Mouse (Mus musculus) gastrocnemius, adult 2 months (tissue): ENCODE measurements at regions not wholly inside any gene's neighbourhood (a gene's known extent, or its start where the extent isn't known, plus 50 kb on each side); places are given as distances from the start of the nearest gene placed in this dataset.

ENCODE experiments used
- DNase-seq: peaks from one replicate; pipeline ENCODE4 v3.0.0; 2022
- H3K27ac ChIP-seq: fragments of 200-600 bp; 2 replicates; pipeline ENCODE4 v1.8.1; 2022; ENCODE audit warnings: mild to moderate bottlenecking
- H3K4me3 ChIP-seq: fragments of 200-600 bp; 2 replicates; pipeline ENCODE4 v1.8.1; 2022; ENCODE audit warnings: mild to moderate bottlenecking, moderate library complexity
- CTCF ChIP-seq: fragments of 200-600 bp; IDR thresholded peaks from 2 replicates; pipeline ENCODE4 v1.8.1; 2022; ENCODE audit warnings: antibody characterized with exemption, mild to moderate bottlenecking, moderate library complexity
- intact Hi-C: fragments of 180-260 bp; cut with DNase I; formaldehyde crosslinking; loops from one replicate; pipeline ENCODE4 v1.15.1; 2025

DNA sequence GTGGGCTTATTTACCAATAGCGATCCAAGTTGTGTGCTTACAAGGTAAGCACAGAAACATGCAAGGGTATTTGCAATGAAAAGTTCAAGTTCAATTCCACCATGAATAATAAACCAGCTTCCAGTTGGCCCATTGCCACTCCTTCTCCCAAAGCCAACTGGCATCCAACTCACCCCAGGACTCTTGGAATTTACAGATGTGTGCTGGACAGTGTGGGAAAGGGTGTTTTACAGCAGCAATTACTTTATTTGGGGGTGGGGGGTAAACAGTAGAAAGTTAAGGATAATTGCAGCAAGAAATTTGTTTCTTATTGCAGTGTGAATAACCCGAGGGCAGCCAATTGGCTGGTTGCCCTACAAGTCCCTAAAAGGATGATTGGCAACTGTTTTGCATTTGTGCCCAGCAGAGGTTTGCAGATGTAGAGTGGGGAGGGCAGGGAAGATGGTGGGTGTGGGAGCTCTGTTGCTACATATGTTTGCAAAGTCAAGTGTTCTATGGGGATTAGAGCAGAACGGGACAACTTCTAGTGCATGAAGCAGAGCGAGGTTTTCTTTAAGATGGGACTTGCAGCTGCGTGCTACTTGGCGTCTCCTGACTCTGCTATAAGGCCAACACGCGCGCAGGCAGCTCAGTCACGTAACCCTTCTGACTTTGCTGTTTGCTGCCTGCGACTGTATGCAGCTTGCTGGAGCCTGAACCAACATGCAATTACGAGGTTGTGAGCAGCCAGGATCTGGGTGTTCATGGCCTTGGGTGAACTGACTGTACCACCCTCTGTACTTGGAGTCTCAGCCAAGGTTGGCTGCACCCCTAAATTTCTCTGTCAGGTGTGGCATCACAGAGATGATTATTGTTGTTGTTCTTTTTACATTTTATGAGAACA is 271.9 kb downstream of the Map2k6 start:
- no peak for TF ChIP-seq CTCF
- Histone ChIP-seq H3K4me3 (no peak overlapping the region), H3K27ac (no peak overlapping the region)
- intact Hi-C loops: no loop called here
- no peak for DNase-seq

DNA sequence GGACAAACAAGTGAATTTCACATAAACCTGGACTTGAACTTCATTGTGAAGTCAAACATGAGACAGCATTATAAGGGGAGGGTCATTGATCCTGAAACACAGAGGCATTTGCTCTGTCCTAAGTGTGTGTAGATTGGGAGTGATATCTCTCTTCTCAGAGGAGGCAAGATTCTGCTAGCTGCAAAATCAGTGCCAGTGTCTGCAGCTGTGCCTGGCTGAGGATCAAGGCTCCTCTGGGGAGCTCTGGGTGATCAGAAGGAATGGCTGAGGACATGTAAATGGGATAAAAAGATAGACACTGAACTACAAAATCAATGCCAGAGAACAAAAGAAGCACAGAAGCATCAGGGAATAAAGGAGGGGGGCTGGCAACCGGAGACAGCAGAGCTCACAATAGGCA is 274.0 kb downstream of the Map2k6 start:
- no peak overlapping the region for H3K27ac ChIP-seq
- intact Hi-C loops: no loop called here
- TF ChIP-seq CTCF: no peak
- peak; percentile 37 for DNase-seq
- no peak overlapping the region for H3K4me3 ChIP-seq

DNA sequence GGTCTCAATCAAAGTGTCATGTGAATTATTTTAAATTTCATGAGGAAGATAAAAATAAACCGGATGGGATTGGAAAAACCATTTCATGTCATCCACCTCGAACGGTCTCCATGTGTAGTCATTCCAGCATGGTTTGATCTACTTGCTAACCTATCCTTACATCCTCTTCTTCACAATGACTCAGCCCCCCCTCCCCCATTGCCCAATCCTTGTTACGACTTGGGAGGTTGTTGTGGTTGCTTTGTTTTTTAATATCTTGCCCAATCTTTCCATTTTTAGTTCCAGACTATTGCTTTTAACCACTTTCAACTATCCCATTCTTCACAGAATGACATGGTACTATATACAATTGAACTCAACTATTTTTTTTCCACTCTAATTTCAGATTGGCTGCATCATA is 275.0 kb upstream of the Kcnj16 start:
- no peak for DNase-seq
- no peak for TF ChIP-seq CTCF
- Histone ChIP-seq H3K27ac (no peak overlapping the region), H3K4me3 (no peak overlapping the region)
- intact Hi-C loops: no loop called here

DNA sequence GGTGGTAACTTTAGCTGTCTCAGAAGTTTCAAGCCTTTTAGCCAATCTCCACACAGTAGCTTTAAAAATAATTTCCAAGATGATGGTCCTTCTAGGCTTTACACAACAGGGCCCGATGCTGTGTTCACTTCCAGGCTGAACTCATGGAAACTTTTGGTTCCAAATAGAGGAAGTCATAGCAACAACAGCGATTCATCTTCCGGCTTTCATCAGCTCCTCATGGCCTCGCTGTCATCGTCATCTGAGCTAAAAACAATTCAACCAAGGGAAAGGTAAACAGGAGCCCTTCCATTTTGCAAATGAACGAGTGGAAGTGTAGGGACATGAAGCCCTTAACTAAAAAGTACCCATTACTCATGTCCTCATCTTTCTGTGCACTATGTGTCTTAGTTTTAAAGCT is 270.8 kb upstream of the Kcnj16 start:
- no peak overlapping the region for H3K27ac ChIP-seq
- TF ChIP-seq CTCF: no peak
- DNase-seq: no peak
- no peak overlapping the region for H3K4me3 ChIP-seq
- intact Hi-C loops: no loop called here

DNA sequence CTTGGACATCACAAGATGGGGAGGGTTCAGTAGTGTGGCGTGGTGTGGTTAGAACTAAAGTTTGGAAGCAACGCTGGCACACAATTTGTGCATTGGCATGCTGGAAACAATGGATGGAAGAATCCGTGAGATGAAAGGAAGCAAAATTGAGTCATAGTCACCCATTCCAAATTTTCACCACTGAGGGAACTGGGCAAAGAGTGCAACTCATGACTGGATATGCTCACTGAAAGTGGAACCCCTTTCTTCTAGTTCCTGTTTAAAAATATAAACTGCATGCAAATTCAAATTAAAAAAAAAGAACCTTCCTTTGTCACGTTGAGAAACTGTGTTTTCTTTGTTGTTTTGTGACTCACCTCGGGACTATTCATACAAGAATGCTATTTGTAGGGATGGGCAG is 269.5 kb upstream of the Kcnj16 start:
- no peak for TF ChIP-seq CTCF
- intact Hi-C loops: no loop called here
- no peak overlapping the region for H3K4me3 ChIP-seq
- DNase-seq: no peak
- H3K27ac ChIP-seq: no peak overlapping the region

DNA sequence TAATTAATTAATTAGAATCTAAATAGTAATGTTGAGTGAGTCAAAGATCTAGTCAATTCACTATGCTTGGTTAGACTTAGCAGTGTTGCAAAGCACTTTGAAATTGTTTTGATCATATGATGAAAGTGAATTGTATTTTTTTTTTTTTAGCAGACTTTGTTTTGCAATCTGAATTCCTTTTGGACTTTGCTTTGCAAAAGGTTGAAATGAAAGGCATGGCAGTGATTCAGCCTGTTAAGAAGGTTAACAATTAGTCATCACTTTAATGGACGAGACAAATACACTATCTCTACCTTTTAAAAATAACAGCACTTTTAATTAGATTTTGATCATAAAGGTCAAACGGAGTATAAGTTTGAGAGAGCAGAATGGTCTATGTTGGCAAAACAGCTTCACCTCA is 266.9 kb upstream of the Kcnj16 start:
- Histone ChIP-seq H3K4me3 (no peak overlapping the region), H3K27ac (no peak overlapping the region)
- intact Hi-C loops: no loop called here
- DNase-seq: no peak
- no peak for TF ChIP-seq CTCF

DNA sequence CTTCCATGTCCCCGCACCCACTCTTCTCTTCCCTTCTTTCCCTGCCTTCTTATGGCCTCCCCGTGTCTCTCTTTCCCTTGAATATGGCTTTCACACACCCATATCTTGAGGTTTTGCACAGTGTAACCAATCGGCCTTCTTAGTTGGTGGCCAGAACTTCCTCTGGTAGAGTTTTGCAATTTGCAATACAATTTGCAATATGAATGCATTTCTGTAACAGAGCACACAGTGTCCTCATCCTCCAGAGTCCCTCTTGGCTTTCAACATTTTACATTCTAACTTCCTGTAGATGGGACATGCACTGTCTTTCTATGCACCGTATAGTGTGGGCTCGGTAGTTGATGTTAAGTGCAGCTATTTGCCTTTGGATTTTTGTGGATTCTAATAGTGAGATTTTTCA is 265.7 kb upstream of the Kcnj16 start:
- Histone ChIP-seq H3K27ac (no peak overlapping the region), H3K4me3 (no peak overlapping the region)
- intact Hi-C loops: no loop called here
- no peak for DNase-seq
- no peak for TF ChIP-seq CTCF

DNA sequence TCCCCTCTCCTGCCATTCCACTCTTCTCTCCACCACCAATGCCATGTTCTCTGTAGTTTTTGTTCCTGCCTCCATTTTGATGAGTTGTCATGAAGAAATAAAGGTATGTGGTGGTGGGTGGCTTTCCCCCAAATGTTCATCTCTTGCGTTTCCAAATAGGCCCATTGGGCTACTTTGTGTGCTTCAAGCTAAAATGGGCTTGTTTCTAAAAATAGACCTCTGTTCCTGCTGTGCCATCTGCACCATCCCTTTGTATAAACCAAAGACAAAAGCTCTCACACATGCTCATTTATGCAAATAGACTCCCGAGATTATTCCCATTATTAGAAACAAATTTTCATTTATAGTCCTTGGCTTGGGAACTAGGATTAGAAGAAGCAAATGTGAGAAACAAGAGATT is 264.3 kb upstream of the Kcnj16 start:
- intact Hi-C loops: no loop called here
- no peak overlapping the region for H3K4me3 ChIP-seq

DNA sequence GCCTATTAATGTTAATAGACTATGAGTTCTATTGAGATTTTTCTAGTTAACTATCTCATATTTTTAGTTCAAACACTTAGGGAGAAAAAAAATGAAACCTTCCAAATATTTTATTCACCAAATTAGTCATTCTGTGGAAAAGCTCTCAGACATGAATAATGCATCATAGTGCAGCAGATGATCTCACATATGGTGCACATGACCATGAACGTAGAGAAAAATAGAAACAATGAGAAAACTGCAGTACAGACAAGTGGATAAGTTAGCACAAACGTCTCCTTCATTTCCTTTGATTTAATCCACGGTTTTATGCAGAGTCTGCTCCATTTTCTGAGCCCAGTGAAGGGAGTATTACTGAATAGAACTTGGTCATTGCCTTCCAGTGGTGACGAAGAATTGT is 260.5 kb upstream of the Kcnj16 start:
- Histone ChIP-seq H3K4me3 (no peak overlapping the region), H3K27ac (no peak overlapping the region)
- TF ChIP-seq CTCF: no peak
- intact Hi-C loops: no loop called here
- DNase-seq: no peak

More for the DNA sequence above, 264.3 kb upstream of the Kcnj16 start:
- no peak for TF ChIP-seq CTCF
- DNase-seq: no peak
- no peak overlapping the region for H3K27ac ChIP-seq

DNA sequence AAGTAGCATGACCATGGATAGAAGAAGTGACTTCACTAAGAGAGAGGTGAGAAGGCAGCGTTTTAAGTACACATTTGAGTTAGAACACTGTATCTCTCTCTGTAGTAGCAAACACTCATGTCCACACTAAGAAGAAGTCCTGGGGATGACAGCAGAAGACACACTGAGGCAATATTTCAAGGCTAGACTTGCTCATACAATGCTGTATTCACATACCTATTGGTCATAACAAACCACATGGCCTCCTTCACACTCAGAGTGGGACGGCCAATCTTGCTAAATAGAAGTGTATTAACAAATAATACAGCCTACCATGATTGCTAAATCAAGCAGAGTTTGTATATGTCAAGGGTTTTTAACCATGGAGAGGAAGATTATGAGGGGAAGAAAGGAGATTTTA is 252.5 kb upstream of the Kcnj16 start:
- DNase-seq: no peak
- Histone ChIP-seq H3K4me3 (no peak overlapping the region), H3K27ac (no peak overlapping the region)
- TF ChIP-seq CTCF: no peak
- intact Hi-C loops: no loop called here

DNA sequence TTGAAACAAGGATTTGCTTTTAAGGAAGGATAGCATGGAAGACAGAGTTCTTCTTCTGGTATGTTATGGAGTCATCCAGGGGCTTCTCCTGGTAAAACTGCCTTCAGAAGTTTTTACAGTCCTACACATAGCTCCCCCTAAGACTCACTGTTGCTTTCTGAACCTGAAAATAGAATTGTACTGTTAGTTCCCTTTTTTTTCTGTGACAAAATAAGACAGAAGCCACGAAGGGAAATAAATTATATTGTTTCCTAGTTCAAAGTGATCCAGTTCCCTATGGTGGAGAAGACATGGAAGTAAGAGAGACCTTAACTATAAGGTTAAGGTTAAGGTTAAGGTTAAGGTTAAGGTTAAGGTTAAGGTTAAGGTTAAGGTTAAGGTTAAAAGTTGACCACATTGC is 251.5 kb upstream of the Kcnj16 start:
- intact Hi-C loops: no loop called here
- no peak for TF ChIP-seq CTCF
- H3K4me3 ChIP-seq: no peak overlapping the region
- H3K27ac ChIP-seq: no peak overlapping the region
- no peak for DNase-seq

DNA sequence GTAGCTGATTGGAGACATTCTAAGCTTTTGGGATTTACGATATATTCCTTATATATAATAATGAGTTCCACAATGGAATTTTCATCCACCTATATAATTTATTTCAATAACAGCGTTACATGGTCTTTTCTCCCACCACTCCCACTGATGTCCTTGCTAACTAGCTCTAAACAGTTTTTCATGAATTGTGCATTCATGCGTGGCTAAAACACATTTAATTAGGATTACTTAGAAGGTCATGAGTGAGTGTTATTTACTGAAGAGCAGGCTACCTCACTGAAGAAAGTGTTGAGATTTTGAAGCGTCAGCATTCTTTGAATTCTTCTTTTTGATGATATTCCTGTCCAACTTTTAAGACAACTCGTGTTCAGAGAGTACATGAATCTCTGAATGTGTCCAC is 245.1 kb upstream of the Kcnj16 start:
- no peak overlapping the region for H3K4me3 ChIP-seq
- intact Hi-C loops: no loop called here
- no peak overlapping the region for H3K27ac ChIP-seq
- no peak for DNase-seq
- no peak for TF ChIP-seq CTCF

DNA sequence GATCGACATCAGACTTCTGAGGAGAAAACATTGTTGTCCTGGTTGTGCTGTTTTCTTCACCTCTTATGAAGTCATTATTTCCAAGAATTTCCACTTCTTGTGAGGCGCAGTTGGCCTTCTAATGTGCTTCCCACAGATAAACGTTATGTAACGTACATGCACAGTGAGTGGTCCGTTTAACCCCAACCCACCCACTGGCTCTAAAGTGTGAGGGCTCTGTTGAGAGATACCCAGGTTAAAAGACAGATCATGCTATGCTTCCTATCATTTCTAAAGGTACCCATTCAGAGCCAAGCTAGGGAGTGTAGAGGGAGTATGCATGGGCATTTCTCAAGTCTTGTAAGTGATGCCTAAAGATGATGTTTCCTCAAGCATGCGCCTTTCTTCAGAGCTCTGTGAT is 243.9 kb upstream of the Kcnj16 start:
- Histone ChIP-seq H3K4me3 (no peak overlapping the region), H3K27ac (no peak overlapping the region)
- TF ChIP-seq CTCF: no peak
- no peak for DNase-seq
- intact Hi-C loops: no loop called here

DNA sequence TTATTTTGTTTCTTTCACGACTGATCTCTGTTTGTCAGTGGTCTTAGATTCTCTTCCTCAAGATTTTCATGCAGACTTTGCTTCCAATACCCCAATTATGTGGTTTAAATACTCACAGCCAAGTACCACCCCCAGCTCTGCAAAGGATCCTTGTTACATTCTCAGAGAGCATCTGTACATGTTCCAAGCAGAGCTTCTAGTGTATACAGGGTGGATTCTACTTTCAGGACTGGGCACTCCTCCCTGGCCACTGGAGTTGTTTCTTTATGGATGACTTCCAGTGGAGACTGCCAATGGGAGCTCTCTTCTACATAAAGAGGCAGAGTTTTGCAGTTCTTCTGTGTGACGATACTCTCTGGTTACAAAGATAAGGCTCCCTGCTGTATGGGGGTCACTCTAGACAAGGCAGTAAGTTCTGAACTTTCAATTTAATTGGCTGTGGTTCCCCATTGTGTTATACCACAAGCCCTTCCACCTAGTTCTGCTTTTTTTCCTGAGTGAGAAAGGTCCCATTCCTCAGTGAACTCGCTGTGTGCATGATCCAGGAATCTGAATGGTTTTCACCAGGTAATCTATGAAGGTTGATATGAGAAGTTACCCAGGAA is 240.4 kb upstream of the Kcnj16 start:
- TF ChIP-seq CTCF: no peak
- H3K4me3 ChIP-seq: no peak overlapping the region
- intact Hi-C loops: no loop called here
- no peak overlapping the region for H3K27ac ChIP-seq
- no peak for DNase-seq
